Comparison of ENCODE assay signal across 8 mouse cellular contexts in the genomic region with DNA sequence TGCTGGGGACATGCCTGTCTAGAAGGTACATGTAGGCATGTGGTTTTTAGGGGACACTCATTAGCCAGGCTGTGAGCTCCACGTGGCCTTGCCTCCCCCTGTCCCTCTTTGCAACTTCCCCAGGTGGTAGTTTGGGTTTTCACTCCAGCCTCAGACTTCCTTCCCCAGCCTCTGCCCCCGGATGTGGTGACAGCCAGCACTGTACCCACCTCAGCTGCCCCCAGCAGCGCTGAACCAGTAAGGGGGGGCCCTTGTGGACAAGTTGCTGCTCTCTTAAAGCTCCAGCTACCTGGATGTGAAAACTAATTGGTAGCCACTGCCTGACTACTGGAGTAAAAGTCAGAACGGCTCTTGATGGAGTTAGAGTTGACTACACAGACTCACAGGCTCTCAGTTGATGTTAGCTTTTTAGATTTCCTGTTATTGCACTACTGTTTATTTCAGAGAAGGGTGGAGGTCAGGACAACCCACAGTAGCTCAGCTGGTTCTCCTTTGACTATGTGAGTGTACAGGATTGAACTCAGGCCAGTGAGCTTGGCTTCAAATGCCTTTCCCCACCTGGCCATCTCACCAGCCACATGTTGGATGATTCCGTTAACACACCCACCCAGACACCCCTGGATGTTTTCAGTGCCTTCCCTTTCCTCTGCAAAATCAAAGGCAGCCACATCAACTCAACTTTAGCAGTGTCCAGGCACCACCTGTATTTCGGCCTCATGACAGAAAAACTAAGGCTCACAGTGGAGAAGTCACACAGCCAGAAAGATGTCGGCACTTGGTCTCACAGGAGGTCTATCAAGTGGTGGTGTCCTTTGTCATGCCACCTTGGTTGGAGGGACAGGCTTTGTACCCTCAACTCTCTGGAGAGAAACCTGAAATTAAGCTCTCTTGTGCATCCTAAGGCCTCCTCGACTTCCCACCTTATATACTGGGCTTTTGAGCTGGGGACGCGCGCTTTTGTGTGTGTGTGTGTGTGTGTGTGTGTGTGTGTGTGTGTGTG. TPM values are rescaled to one million over a fixed set of nuclear protein-coding genes. Genes with fewer than 3 reads are reported as not detected.
DNase-seq lines count a peak whose midpoint lies in the region; ATAC-seq and TF ChIP-seq lines count a peak whose summit lies in the region.

No protein-coding gene starts in this region.

- peaks cover 48% of the 10 kb centered on the region for H3K36me3 ChIP-seq in embryonic facial prominence, embryonic 15.5 days
- peaks cover 35% of the 10 kb centered on the region for H3K36me3 ChIP-seq in intestine, embryonic 15.5 days
- peaks cover 34% of the 10 kb centered on the region for H3K36me3 ChIP-seq in stomach, embryonic 14.5 days (ENCODE audit: control insufficient read depth, insufficient read depth, low read length)

- peak overlapping the region; percentile 93 for H3K27ac ChIP-seq in gastrocnemius, adult 2 months
- H3K27ac ChIP-seq in embryonic facial prominence, embryonic 15.5 days (replicated peaks): peak overlapping the region; percentile 94
- H3K27ac ChIP-seq in intestine, embryonic 15.5 days: peak overlapping the region; percentile 73
- H3K27ac ChIP-seq in stomach, embryonic 14.5 days (ENCODE audit: low read length): peak overlapping the region; percentile 64; the same call in 1 of the 2 replicates

- TF ChIP-seq CTCF in gastrocnemius, adult 2 months (IDR thresholded peaks at IDR 0.05): no peak

- H3K4me2 ChIP-seq in embryonic facial prominence, embryonic 15.5 days (replicated peaks): peak overlapping the region; percentile 93
- peak overlapping the region; percentile 99 for H3K4me2 ChIP-seq in intestine, embryonic 15.5 days (replicated peaks)
- peak overlapping the region; percentile 83 for H3K4me2 ChIP-seq in stomach, embryonic 14.5 days (replicated peaks; ENCODE audit: low read depth, low read length)

- peaks cover 33% of the 10 kb centered on the region for H3K4me1 ChIP-seq in embryonic facial prominence, embryonic 15.5 days
- H3K4me1 ChIP-seq in intestine, embryonic 15.5 days (replicated peaks): peaks cover 29% of the 10 kb centered on the region
- H3K4me1 ChIP-seq in stomach, embryonic 14.5 days (ENCODE audit: control insufficient read depth, insufficient read depth, low read length): peaks cover 20% of the 10 kb centered on the region; the same call in 1 of the 2 replicates

- no peaks in the 10 kb centered on the region for H3K9me3 ChIP-seq in embryonic facial prominence, embryonic 15.5 days (replicated peaks)
- no peaks in the 10 kb centered on the region for H3K9me3 ChIP-seq in intestine, embryonic 15.5 days
- H3K9me3 ChIP-seq in stomach, embryonic 14.5 days (ENCODE audit: control insufficient read depth, low read depth, low read length): no peaks in the 10 kb centered on the region

- ATAC-seq in embryonic facial prominence, embryonic 15.5 days (ENCODE audit: insufficient number of reproducible peaks, low FRiP score, low TSS enrichment, low read depth): no peak
- ATAC-seq in intestine, embryonic 15.5 days: peak; percentile 7
- ATAC-seq in megakaryocyte, adult 5-6 weeks (ENCODE audit: poor library complexity, severe bottlenecking): peak; percentile 58
- no peak for ATAC-seq in stomach, embryonic 14.5 days (ENCODE audit: insufficient number of reproducible peaks, insufficient read depth, low FRiP score, low read depth)

- H3K27me3 ChIP-seq in embryonic facial prominence, embryonic 15.5 days: no peaks in the 10 kb centered on the region
- H3K27me3 ChIP-seq in intestine, embryonic 15.5 days (replicated peaks): no peaks in the 10 kb centered on the region
- no peaks in the 10 kb centered on the region for H3K27me3 ChIP-seq in stomach, embryonic 14.5 days (ENCODE audit: control insufficient read depth, insufficient read depth, low read length)

- peak overlapping the region; percentile 79; the same call in 1 of the 2 replicates for H3K9ac ChIP-seq in embryonic facial prominence, embryonic 15.5 days
- no peak overlapping the region for H3K9ac ChIP-seq in intestine, embryonic 15.5 days
- H3K9ac ChIP-seq in stomach, embryonic 14.5 days (replicated peaks; ENCODE audit: low read depth, low read length): no peak overlapping the region

- DNase-seq in gastrocnemius, adult 2 months: no peak
- DNase-seq in gastrocnemius, postnatal 14 days: no peak
- DNase-seq in MN1 (ENCODE audit: low spot score): no peak
- DNase-seq in right cerebral cortex, postnatal 36 days (ENCODE audit: low spot score in 2 of 2): no peak

- WGBS in embryonic facial prominence, embryonic 15.5 days: 41% methylated on average over 11 of the region's 11 CpGs
- WGBS in intestine, embryonic 15.5 days: 41% methylated on average over 11 of the region's 11 CpGs
- 34% methylated on average over 11 of the region's 11 CpGs for WGBS in stomach, embryonic 14.5 days

- peak overlapping the region; percentile 92 for H3K4me3 ChIP-seq in gastrocnemius, adult 2 months
- H3K4me3 ChIP-seq in embryonic facial prominence, embryonic 15.5 days (replicated peaks): peak overlapping the region; percentile 65
- H3K4me3 ChIP-seq in intestine, embryonic 15.5 days (replicated peaks): peak overlapping the region; percentile 55
- peak overlapping the region; percentile 45 for H3K4me3 ChIP-seq in stomach, embryonic 14.5 days (ENCODE audit: low read depth, low read length)

- intact Hi-C loops in gastrocnemius, adult 2 months (cut with DNase I): no loop called here
- intact Hi-C loops in gastrocnemius, postnatal 14 days (cut with DNase I; ENCODE audit: low total_unique reads): no loop called here

RNA-seq across cellular contexts. Expression of a gene that starts 0.8 kb away (rescaled TPM):
- 1 to 10 TPM; 3.9 to 8.2 TPM for total RNA-seq in gastrocnemius, adult 2 months (2021)
- total RNA-seq in gastrocnemius, postnatal 14 days (2021): 10 to 100 TPM in 1 of 2 experiments, 1 to 10 TPM in 1; 8.5 to 11.8 TPM
- polyA plus RNA-seq in embryonic facial prominence, embryonic 15.5 days (2015; fragmentation: Nextera tagmentation; extraction: Ambion mirVana): 22.1 and 23.0 TPM in 2 replicates
- polyA plus RNA-seq in intestine, embryonic 15.5 days (2015; fragmentation: Nextera tagmentation; extraction: Ambion mirVana): 9.7 and 12.5 TPM in 2 replicates
- total RNA-seq in megakaryocyte, adult 5-6 weeks (2015): 8.8 and 14.0 TPM in 2 replicates
- 9.4 and 10.1 TPM in 2 replicates for total RNA-seq in megakaryocyte, adult 5-6 weeks (2017)
- polyA plus RNA-seq in stomach, embryonic 14.5 days (2014; fragmentation: Nextera tagmentation; extraction: Ambion mirVana): 14.2 and 14.6 TPM in 2 replicates

RNA-seq across cellular contexts. Expression of a gene that starts 25.3 kb away (rescaled TPM):
- 10 to 100 TPM; 51.2 to 58.3 TPM for total RNA-seq in gastrocnemius, adult 2 months (2021)
- 10 to 100 TPM; 24.2 to 25.8 TPM for total RNA-seq in gastrocnemius, postnatal 14 days (2021)
- 27.8 and 30.3 TPM in 2 replicates for polyA plus RNA-seq in embryonic facial prominence, embryonic 15.5 days (2015; fragmentation: Nextera tagmentation; extraction: Ambion mirVana)
- polyA plus RNA-seq in intestine, embryonic 15.5 days (2015; fragmentation: Nextera tagmentation; extraction: Ambion mirVana): 25.1 and 25.6 TPM in 2 replicates
- total RNA-seq in megakaryocyte, adult 5-6 weeks (2015): 8.1 and 12.4 TPM in 2 replicates
- 8.1 and 10.6 TPM in 2 replicates for total RNA-seq in megakaryocyte, adult 5-6 weeks (2017)
- polyA plus RNA-seq in stomach, embryonic 14.5 days (2014; fragmentation: Nextera tagmentation; extraction: Ambion mirVana): 23.8 and 25.8 TPM in 2 replicates

RNA-seq across cellular contexts. Expression of a gene that starts 26.2 kb away (rescaled TPM):
- total RNA-seq in gastrocnemius, adult 2 months (2021): 10 to 100 TPM; 16.2 to 16.6 TPM
- total RNA-seq in gastrocnemius, postnatal 14 days (2021): 10 to 100 TPM; 22.6 to 29.3 TPM
- 108 and 114 TPM in 2 replicates for polyA plus RNA-seq in embryonic facial prominence, embryonic 15.5 days (2015; fragmentation: Nextera tagmentation; extraction: Ambion mirVana)
- polyA plus RNA-seq in intestine, embryonic 15.5 days (2015; fragmentation: Nextera tagmentation; extraction: Ambion mirVana): 77.3 and 85.5 TPM in 2 replicates
- 25.7 and 27.6 TPM in 2 replicates for total RNA-seq in megakaryocyte, adult 5-6 weeks (2015)
- total RNA-seq in megakaryocyte, adult 5-6 weeks (2017): 45.9 and 50.0 TPM in 2 replicates
- 105 and 120 TPM in 2 replicates for polyA plus RNA-seq in stomach, embryonic 14.5 days (2014; fragmentation: Nextera tagmentation; extraction: Ambion mirVana)

RNA-seq across cellular contexts. Expression of a gene that starts 33.3 kb away (rescaled TPM):
- 1 to 10 TPM in 1 of 2 experiments, under 1 TPM in 1; 0.99 to 1.7 TPM for total RNA-seq in gastrocnemius, adult 2 months (2021)
- total RNA-seq in gastrocnemius, postnatal 14 days (2021): 1 to 10 TPM; 3.9 to 7.1 TPM
- 5.4 and 6.3 TPM in 2 replicates for polyA plus RNA-seq in embryonic facial prominence, embryonic 15.5 days (2015; fragmentation: Nextera tagmentation; extraction: Ambion mirVana)
- polyA plus RNA-seq in intestine, embryonic 15.5 days (2015; fragmentation: Nextera tagmentation; extraction: Ambion mirVana): 3.1 and 3.2 TPM in 2 replicates
- 0.09 and 0.23 TPM in 2 replicates for total RNA-seq in megakaryocyte, adult 5-6 weeks (2015)
- total RNA-seq in megakaryocyte, adult 5-6 weeks (2017): 0.15 and 0.16 TPM in 2 replicates
- 5.5 and 6.1 TPM in 2 replicates for polyA plus RNA-seq in stomach, embryonic 14.5 days (2014; fragmentation: Nextera tagmentation; extraction: Ambion mirVana)

RNA-seq across cellular contexts. Expression of a gene that starts 49.7 kb away (rescaled TPM):
- total RNA-seq in gastrocnemius, adult 2 months (2021): not detected
- total RNA-seq in gastrocnemius, postnatal 14 days (2021): under 1 TPM; 0.47 to 0.66 TPM
- polyA plus RNA-seq in embryonic facial prominence, embryonic 15.5 days (2015; fragmentation: Nextera tagmentation; extraction: Ambion mirVana): 27.8 and 36.3 TPM in 2 replicates
- 7.4 and 8.3 TPM in 2 replicates for polyA plus RNA-seq in intestine, embryonic 15.5 days (2015; fragmentation: Nextera tagmentation; extraction: Ambion mirVana)
- not detected in 2 replicates for total RNA-seq in megakaryocyte, adult 5-6 weeks (2015)
- total RNA-seq in megakaryocyte, adult 5-6 weeks (2017): 0.48 TPM in 1 of 2 replicates, not detected in the other
- 12.8 and 12.9 TPM in 2 replicates for polyA plus RNA-seq in stomach, embryonic 14.5 days (2014; fragmentation: Nextera tagmentation; extraction: Ambion mirVana)

Comparison
In these comparisons a context has a peak if more than half of its experiments do, and no peak if none do; other contexts are left out.
1. ATAC-seq: peak in intestine, embryonic 15.5 days (single experiment) and megakaryocyte, adult 5-6 weeks (single experiment); none in embryonic facial prominence, embryonic 15.5 days (single experiment) and stomach, embryonic 14.5 days (single experiment).
2. Peak in every context shown above with its lines, with median percentiles within 50 percentile points of each other: H3K27ac ChIP-seq, H3K4me3 ChIP-seq and H3K4me2 ChIP-seq.